Mouse (Mus musculus): Measurements from ENCODE around the gene Parp2. TPM values are rescaled to one million over a fixed set of nuclear protein-coding genes. Genes with fewer than 3 reads are reported as not detected.
A peak's percentile ranks its signal among the peaks of the same experiment; 100 is the strongest.

The Parp2 gene
- 71.0 and 74.7 TPM in 2 replicates for polyA plus RNA-seq (2014; fragmentation: Nextera tagmentation; extraction: Ambion mirVana)

DNA sequence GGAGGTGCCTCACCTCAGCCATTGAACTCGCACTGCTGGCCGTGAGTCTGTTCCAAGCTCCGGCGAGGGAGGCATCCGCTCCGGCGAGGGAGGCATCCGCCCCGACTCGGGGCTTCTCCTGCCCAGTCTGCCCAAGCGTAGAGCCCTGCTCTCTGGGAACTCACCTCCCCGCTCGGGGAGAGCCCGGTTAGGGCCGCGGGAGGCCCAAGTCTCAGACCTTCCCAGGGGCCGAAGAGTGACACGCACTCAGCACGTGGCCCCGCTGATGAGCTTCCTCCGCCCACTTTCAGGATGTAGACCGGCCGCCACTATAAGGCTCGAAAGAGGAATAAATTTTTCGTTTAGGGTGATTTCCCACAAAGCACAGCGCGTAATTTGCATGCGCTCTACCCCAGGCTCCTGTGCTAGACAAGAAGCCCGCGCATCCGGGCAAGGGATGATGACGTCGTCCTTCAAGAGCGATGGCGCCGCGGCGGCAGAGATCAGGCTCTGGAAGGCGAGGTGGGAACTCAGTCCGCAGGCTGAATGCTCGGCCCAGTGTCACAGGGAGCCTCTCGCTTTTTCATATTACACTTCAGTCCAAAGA lies at the start of gene Parp2, which contains the start of gene Ccnb1ip1:
Gene Parp2, plus strand, starts transcription at position 355 of the 586 bp plus-strand sequence.
Gene Ccnb1ip1, minus strand, starts transcription at position 246 of the 586 bp plus-strand sequence.
- H3K4me1 ChIP-seq (ENCODE audit: insufficient read depth): peaks cover 3% of the 10 kb centered on the region; the same call in 1 of the 2 replicates
- no peaks in the 10 kb centered on the region for H3K9me3 ChIP-seq (ENCODE audit: low read depth, low read length)
- peak; percentile 99 for DNase-seq
- peaks cover 15% of the 10 kb centered on the region; the same call in 1 of the 2 replicates for H3K36me3 ChIP-seq (ENCODE audit: insufficient read depth)
- H3K4me2 ChIP-seq: peak within 1 kb of the TSS; percentile 63
- TF ChIP-seq CTCF (IDR thresholded peaks at IDR 0.05; ENCODE audit: low read depth): no peak
- peak; percentile 99 for ATAC-seq (ENCODE audit: insufficient read depth)
- peak within 1 kb of the TSS; percentile 58 for H3K9ac ChIP-seq
- no peaks in the 10 kb centered on the region for H3K27me3 ChIP-seq (ENCODE audit: insufficient read depth, low read length)
- H3K27ac ChIP-seq (ENCODE audit: low read depth): peak within 1 kb of the TSS; percentile 76
- WGBS: under 1% methylated on average over 42 of the region's 42 CpGs
- peak within 1 kb of the TSS; percentile 44 for H3K4me3 ChIP-seq (ENCODE audit: low read depth, low read length)

DNA sequence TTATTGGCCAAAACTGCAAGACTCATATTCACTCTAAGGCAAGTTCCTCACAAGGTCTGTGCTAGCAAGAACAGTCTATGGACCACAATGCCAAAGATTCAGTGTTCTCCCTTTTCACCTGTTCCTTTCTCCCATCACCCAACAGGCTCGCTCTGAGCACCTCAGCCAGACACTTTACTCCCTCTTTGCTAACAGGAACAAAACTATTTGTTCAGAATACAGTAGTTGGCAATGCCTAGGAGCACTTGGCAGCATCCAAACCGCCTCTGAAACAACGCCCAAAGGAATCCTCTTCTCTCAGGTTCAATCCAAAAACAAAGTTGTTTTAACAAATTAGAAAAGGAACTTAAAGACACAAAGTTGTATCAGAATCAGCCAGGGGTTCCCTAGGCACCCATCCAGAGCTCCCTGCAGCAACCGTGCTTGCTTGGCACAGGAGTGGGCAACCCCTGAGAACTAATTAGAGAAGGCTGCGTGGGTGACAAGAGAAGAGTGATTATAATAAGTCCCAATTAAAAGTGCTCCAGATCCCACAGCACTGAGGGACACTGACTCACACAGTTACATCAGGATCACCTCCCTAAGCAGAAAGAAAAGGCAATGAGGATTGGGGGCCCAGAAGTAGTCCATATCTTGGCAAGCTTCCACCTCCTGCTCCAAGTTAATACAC lies 49.1 kb upstream of the Parp2 start:
- Histone ChIP-seq H3K9me3 (ENCODE audit: low read depth, low read length) (no peaks in the 10 kb centered on the region), H3K27ac (ENCODE audit: low read depth) (no peak overlapping the region), H3K27me3 (ENCODE audit: insufficient read depth, low read length) (no peaks in the 10 kb centered on the region), H3K4me1 (ENCODE audit: insufficient read depth) (no peaks in the 10 kb centered on the region), H3K9ac (no peak overlapping the region), H3K36me3 (ENCODE audit: insufficient read depth) (no peaks in the 10 kb centered on the region), H3K4me2 (no peak overlapping the region), H3K4me3 (ENCODE audit: low read depth, low read length) (no peak overlapping the region)
- no peak for TF ChIP-seq CTCF (IDR thresholded peaks at IDR 0.05; ENCODE audit: low read depth)
- ATAC-seq (ENCODE audit: insufficient read depth): no peak
- WGBS: 73% methylated on average over 5 of the region's 5 CpGs
- DNase-seq: no peak

DNA sequence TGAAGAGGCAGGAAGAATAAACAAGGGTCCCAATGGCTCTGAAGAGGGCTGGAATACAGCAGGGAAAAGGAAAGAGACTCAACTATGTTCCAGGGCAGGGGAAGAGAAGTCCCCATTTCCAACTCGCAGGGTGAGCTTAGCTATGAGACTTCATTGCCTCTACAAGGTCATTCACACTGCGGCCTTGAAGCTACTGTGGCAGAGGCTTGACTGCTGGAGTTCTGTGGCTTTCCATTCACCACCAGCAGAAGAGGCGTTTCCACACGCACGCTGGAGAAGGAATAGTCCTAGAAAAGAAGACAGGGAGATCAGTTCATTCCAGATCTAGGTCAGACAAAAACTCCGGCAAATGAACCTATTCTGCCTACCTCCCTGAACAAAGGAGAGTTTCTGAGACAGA lies 41.9 kb upstream of the Parp2 start:
- WGBS: 92% methylated on average over 6 of the region's 6 CpGs
- Histone ChIP-seq H3K4me1 (ENCODE audit: insufficient read depth) (no peaks in the 10 kb centered on the region), H3K27ac (ENCODE audit: low read depth) (no peak overlapping the region), H3K9ac (no peak overlapping the region), H3K4me3 (ENCODE audit: low read depth, low read length) (no peak overlapping the region), H3K9me3 (ENCODE audit: low read depth, low read length) (no peaks in the 10 kb centered on the region), H3K36me3 (ENCODE audit: insufficient read depth) (peaks cover 57% of the 10 kb centered on the region), H3K4me2 (no peak overlapping the region), H3K27me3 (ENCODE audit: insufficient read depth, low read length) (no peaks in the 10 kb centered on the region)
- TF ChIP-seq CTCF (IDR thresholded peaks at IDR 0.05; ENCODE audit: low read depth): no peak
- DNase-seq (no peak), ATAC-seq (ENCODE audit: insufficient read depth) (no peak)

DNA sequence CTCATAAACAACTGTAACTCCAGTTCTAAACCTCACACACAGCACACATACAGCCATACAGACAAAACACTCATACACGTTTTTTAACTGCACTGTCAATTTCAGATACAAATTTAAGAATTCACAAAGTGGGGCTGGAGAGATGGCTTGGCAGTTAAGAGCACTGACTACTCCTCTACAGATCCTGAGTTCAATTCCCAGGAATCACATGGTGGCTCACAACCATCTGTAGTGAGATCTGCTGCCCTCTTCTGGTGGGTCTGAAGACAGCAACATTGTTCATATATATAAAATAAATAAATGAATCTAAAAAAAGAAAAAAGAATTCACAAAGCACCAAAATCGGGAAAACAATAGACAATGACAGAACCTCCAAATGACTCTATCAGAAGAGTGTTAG lies 36.3 kb upstream of the Parp2 start:
- TF ChIP-seq CTCF (IDR thresholded peaks at IDR 0.05; ENCODE audit: low read depth): peak; percentile 42
- DNase-seq (peak; percentile 7), ATAC-seq (ENCODE audit: insufficient read depth) (no peak)
- Histone ChIP-seq H3K27me3 (ENCODE audit: insufficient read depth, low read length) (no peaks in the 10 kb centered on the region), H3K4me3 (ENCODE audit: low read depth, low read length) (no peak overlapping the region), H3K4me1 (ENCODE audit: insufficient read depth) (no peaks in the 10 kb centered on the region), H3K9me3 (ENCODE audit: low read depth, low read length) (no peaks in the 10 kb centered on the region), H3K27ac (ENCODE audit: low read depth) (no peak overlapping the region), H3K36me3 (ENCODE audit: insufficient read depth) (peaks cover 82% of the 10 kb centered on the region), H3K4me2 (no peak overlapping the region), H3K9ac (no peak overlapping the region)
- WGBS: 76% methylated on average over 2 of the region's 2 CpGs

DNA sequence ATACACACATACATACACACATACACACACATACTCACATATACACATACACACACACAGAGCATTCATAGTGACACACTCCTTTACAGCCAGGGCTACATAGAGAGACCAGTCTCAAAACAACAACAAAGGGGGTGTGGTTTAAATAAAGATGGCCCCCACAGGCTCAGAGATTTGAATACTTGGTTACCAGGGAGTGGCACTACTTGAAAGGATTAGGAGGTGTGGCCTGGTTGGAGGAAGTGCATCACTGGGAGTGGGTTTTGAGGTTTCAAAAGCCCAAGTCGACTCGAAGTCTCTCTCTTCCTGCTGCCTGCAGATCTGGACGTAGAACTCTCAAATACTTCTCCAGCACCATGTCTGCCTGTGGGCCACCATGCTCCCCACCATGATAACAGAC lies 25.5 kb upstream of the Parp2 start:
- Histone ChIP-seq H3K9ac (no peak overlapping the region), H3K27me3 (ENCODE audit: insufficient read depth, low read length) (no peaks in the 10 kb centered on the region), H3K9me3 (ENCODE audit: low read depth, low read length) (no peaks in the 10 kb centered on the region), H3K4me3 (ENCODE audit: low read depth, low read length) (no peak overlapping the region), H3K4me2 (no peak overlapping the region), H3K36me3 (ENCODE audit: insufficient read depth) (peaks cover 23% of the 10 kb centered on the region), H3K27ac (ENCODE audit: low read depth) (no peak overlapping the region), H3K4me1 (ENCODE audit: insufficient read depth) (no peaks in the 10 kb centered on the region; the same call in 1 of the 2 replicates)
- 87% methylated on average over 3 of the region's 3 CpGs for WGBS
- TF ChIP-seq CTCF (IDR thresholded peaks at IDR 0.05; ENCODE audit: low read depth): no peak
- DNase-seq: no peak
- ATAC-seq (ENCODE audit: insufficient read depth): no peak

DNA sequence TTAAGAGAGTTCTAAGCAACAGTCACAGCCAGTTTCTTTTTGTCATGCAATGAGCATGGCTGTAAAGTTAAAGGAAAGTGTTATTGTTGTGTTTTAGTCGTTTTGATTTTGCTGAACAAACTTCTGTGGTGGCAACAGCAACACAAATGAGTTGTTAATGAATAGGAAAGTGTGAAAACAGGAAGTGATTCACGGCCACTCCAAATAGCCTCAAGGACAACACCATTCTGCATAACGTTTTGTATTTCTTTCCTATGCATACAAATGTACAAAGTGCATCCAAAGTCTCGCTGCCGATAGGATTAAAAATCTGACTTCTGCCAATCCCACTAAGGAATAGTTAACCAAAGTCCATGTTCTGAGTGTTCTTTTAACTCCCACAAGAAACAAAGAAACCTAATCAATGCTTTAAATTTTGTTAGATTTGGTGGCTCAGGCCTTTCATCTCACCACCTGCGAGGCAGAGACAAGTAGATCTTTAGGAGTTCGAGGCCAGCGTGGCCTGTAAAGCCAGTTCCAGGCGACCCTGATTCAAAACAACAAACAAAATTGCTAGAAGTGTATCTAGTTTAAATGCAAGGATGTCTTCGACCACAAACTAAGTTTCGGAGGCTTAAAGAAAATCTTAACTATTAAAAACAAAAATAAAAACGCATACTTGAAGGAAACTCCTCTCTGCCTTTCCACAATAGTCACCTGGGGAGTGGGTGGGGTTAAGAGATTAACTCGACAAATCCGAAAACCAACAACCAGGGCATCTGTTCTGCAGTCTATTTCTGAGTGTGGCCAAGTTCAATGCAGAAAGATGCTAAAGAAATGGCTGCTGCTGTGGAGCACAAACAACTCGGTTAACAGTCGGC lies 23.0 kb upstream of the Parp2 start:
- ATAC-seq (ENCODE audit: insufficient read depth) (no peak), DNase-seq (peak; percentile 48)
- no peak for TF ChIP-seq CTCF (IDR thresholded peaks at IDR 0.05; ENCODE audit: low read depth)
- 25% methylated on average over 16 of the region's 16 CpGs for WGBS
- Histone ChIP-seq H3K4me3 (ENCODE audit: low read depth, low read length) (peak overlapping the region; percentile 75), H3K27ac (ENCODE audit: low read depth) (no peak overlapping the region; the same call in 1 of the 2 replicates), H3K4me2 (peak overlapping the region; percentile 73), H3K9ac (peak overlapping the region; percentile 65), H3K4me1 (ENCODE audit: insufficient read depth) (no peaks in the 10 kb centered on the region; the same call in 1 of the 2 replicates), H3K36me3 (ENCODE audit: insufficient read depth) (peaks cover 14% of the 10 kb centered on the region; the same call in 1 of the 2 replicates), H3K27me3 (ENCODE audit: insufficient read depth, low read length) (no peaks in the 10 kb centered on the region), H3K9me3 (ENCODE audit: low read depth, low read length) (no peaks in the 10 kb centered on the region)
